Mouse (Mus musculus) lung, embryonic 16.5 days (tissue): ENCODE measurements around the gene Snx25. TPM values are rescaled to one million over a fixed set of nuclear protein-coding genes. Genes with fewer than 3 reads are reported as not detected.

Source experiments
- ATAC-seq: fragments of 200-750 bp; cut with Nextera tagmentation; 2 replicates; pipeline ENCODE4 v1.8.0; 2017; ENCODE audit warnings: low read depth, mild to moderate bottlenecking, moderate library complexity
- H3K27ac ChIP-seq: fragments of 300-500 bp; sonication (generic); 2 replicates; pipeline ENCODE4 v1.5.1; 2014; ENCODE audit warnings: mild to moderate bottlenecking, control low read depth, low read length
- H3K27me3 ChIP-seq: fragments of 300-500 bp; sonication (generic); 2 replicates; pipeline ENCODE4 v1.6.1; 2014; ENCODE audit warnings: low read depth, low read length, mixed read lengths; ENCODE audit not compliant: control insufficient read depth, insufficient read depth
- H3K36me3 ChIP-seq: fragments of 300-500 bp; sonication (generic); 2 replicates; pipeline ENCODE4 v1.6.1; 2014; ENCODE audit warnings: low read length; ENCODE audit not compliant: control insufficient read depth, insufficient read depth
- H3K4me1 ChIP-seq: fragments of 300-500 bp; sonication (generic); replicated peaks from 2 replicates; pipeline ENCODE4 v1.6.1; 2014; ENCODE audit warnings: low read length, mixed read lengths; ENCODE audit not compliant: control insufficient read depth, insufficient read depth
- H3K4me2 ChIP-seq: fragments of 300-500 bp; sonication (generic); 2 replicates; pipeline ENCODE4 v1.6.1; 2014; ENCODE audit warnings: low read depth, low read length, control low read depth
- H3K4me3 ChIP-seq: fragments of 300-500 bp; sonication (generic); 2 replicates; pipeline ENCODE4 v1.5.1; 2014; ENCODE audit warnings: mild to moderate bottlenecking, low read length, control low read depth
- H3K9ac ChIP-seq: fragments of 300-500 bp; sonication (generic); 2 replicates; pipeline ENCODE4 v1.6.1; 2014; ENCODE audit warnings: low read length, control low read depth
- H3K9me3 ChIP-seq: fragments of 300-500 bp; sonication (generic); 2 replicates; pipeline ENCODE4 v1.6.1; 2016; ENCODE audit warnings: low read length; ENCODE audit not compliant: control insufficient read depth
- WGBS: fragments of 180-500 bp; shearing (Covaris S2); extraction: QIAGEN DNeasy Blood & Tissue Kit; methylation state at CpG from one replicate; pipeline ENCODE4 v1.1.7; 2014; 5-methylcytosine and 5-hydroxymethylcytosine counted together
- polyA plus RNA-seq: library from polyadenylated mRNA; unstranded; fragments of >200 nt; fragmentation: Nextera tagmentation; extraction: Ambion mirVana; gene quantifications from 2 replicates; pipeline ENCODE4 v1.2.1, GENCODE M21; 2015

Gene Snx25
- 9.4 TPM in 2 replicates for polyA plus RNA-seq

DNA sequence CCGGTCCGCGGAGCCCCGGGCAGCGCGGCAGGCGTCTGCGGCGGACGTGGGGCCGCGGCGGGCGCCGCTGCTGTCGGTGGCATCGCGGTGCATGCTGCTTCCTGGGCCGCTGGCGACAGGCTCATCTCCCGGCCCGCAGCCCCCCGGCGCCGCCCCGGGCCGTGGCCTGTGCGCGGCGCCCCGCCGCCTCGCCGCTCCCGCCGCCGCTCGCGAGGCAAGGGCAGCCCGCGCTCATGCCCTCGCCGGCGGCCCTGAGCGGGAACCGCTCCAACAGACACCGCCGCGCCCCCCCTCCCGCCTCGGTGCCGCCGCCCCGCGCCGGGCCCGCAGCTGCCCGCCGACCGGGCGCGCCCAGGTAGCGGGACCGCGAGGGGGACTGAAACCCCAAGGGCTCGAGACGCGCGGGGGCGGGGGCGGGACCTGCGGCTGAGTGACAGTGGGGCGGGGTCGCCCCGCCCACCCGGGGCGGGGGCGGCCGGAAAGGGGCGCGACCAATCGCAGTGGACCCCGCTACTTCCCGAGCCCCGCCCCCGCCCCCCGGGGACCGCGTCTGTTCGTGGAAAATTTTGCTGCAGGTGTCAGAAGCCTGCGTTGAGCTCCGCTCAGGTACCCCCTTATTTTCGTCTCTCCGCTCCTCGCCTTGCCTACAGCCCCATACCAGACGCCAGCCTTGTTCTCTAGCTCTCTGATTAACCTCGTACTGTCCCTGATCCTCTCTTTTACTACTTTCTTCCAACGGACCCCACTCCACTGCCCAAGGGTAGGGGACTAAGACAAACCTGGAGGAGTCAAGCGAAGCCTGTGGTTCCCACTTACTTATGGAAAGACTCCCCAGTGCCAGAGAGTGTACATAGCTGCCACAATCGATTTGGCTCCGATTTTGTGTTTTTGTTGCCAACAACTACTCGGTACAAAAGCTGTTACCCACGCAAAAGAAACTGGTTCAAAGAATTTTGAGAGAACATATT is at the start of gene Snx25:
Gene Snx25 (minus strand): TSS at position 96 of the 968 bp plus-strand sequence.
- Histone ChIP-seq H3K27me3 (peaks cover 2% of the 10 kb centered on the region; the same call in 1 of the 2 replicates), H3K9ac (peak within 1 kb of the TSS; percentile 87), H3K4me1 (peaks cover 9% of the 10 kb centered on the region; the same call in 1 of the 2 replicates), H3K4me3 (peak within 1 kb of the TSS; percentile 88), H3K9me3 (no peaks in the 10 kb centered on the region), H3K27ac (peak within 1 kb of the TSS; percentile 26), H3K4me2 (peak within 1 kb of the TSS; percentile 91), H3K36me3 (no peaks in the 10 kb centered on the region)
- 3% methylated on average over 54 of the region's 103 CpGs for WGBS
- ATAC-seq: peak; percentile 94

GRCm38 (mm10) chr8:46197673-46198072 is 45.7 kb upstream of the Snx25 start:
- Histone ChIP-seq H3K4me3 (no peak overlapping the region), H3K36me3 (peaks cover 5% of the 10 kb centered on the region), H3K9ac (no peak overlapping the region), H3K4me1 (no peaks in the 10 kb centered on the region), H3K9me3 (no peaks in the 10 kb centered on the region), H3K27ac (no peak overlapping the region), H3K4me2 (no peak overlapping the region), H3K27me3 (no peaks in the 10 kb centered on the region)
- WGBS: 79% methylated on average over 5 of the region's 5 CpGs
- ATAC-seq: no peak

- H3K4me2 ChIP-seq: no peak overlapping the region
- no peak overlapping the region for H3K9ac ChIP-seq
- H3K27me3 ChIP-seq: no peaks in the 10 kb centered on the region
- peaks cover 5% of the 10 kb centered on the region for H3K36me3 ChIP-seq
- H3K9me3 ChIP-seq: no peaks in the 10 kb centered on the region
- H3K4me1 ChIP-seq: no peaks in the 10 kb centered on the region
- no peak overlapping the region for H3K4me3 ChIP-seq
- H3K27ac ChIP-seq: no peak overlapping the region
- WGBS: 96% methylated on average over 3 of the region's 3 CpGs
- ATAC-seq: no peak
Measured at GRCm38 (mm10) chr8:46196877-46197276, 44.9 kb upstream of the Snx25 start.

GRCm38 (mm10) chr8:46193100-46193499 is 41.1 kb upstream of the Snx25 start:
- Histone ChIP-seq H3K27me3 (no peaks in the 10 kb centered on the region), H3K9ac (no peak overlapping the region), H3K36me3 (peaks cover 5% of the 10 kb centered on the region), H3K27ac (no peak overlapping the region), H3K4me3 (no peak overlapping the region), H3K4me1 (no peaks in the 10 kb centered on the region), H3K4me2 (no peak overlapping the region), H3K9me3 (no peaks in the 10 kb centered on the region)
- no peak for ATAC-seq
- WGBS: 76% methylated on average over 8 of the region's 8 CpGs

DNA sequence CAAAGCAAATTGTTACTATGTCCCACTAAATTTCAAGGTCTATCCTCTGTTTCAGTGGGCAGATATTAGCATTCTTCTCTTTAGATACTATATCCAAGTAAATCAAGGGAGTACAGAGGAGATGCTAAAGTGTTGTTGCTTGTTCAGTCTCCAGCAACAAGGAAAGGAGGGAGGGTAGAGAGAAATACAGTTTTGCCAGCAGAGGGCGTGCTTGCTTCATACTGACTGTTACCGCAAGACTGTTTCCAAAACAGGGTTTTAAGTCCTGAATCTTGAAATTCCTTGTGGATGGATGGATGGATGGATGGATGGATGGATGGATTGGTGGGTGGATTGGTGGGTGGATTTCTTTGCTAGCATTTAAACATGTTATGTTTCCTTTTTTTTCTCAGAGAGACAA is 33.4 kb upstream of the Snx25 start:
- no peak for ATAC-seq
- H3K36me3 ChIP-seq: peaks cover 2% of the 10 kb centered on the region
- no peak overlapping the region for H3K4me2 ChIP-seq
- H3K9me3 ChIP-seq: no peaks in the 10 kb centered on the region
- H3K9ac ChIP-seq: no peak overlapping the region
- no peaks in the 10 kb centered on the region for H3K4me1 ChIP-seq
- no peak overlapping the region for H3K27ac ChIP-seq
- 11% methylated on average over 2 of the region's 2 CpGs for WGBS
- no peak overlapping the region for H3K4me3 ChIP-seq
- no peaks in the 10 kb centered on the region for H3K27me3 ChIP-seq

GRCm38 (mm10) chr8:46180136-46180535 is 28.2 kb upstream of the Snx25 start:
- no peaks in the 10 kb centered on the region for H3K27me3 ChIP-seq

DNA sequence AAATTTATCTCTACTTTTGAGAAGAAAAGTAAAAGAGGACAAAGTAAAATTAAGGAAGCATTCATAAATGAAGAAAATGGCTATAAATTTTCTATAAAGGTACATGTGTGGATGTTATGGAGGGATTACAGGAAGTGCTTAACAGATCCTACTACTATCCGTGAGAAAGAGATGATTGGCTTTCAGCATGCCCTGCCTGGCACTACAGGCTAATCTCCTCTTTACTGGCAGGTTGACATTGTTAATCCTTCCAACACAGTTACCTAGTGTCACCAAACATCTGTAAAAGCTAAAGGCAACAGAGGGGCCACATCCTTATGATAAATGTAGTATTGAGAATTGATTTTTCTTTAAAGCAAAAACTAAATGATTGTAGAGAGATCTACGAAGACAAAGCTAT is 21.7 kb upstream of the Snx25 start:
- H3K9ac ChIP-seq: no peak overlapping the region
- no peak overlapping the region for H3K4me3 ChIP-seq
- H3K27ac ChIP-seq: no peak overlapping the region
- H3K36me3 ChIP-seq: peaks cover 15% of the 10 kb centered on the region; the same call in 1 of the 2 replicates
- WGBS: 75% methylated on average over 2 of the region's 2 CpGs
- H3K4me2 ChIP-seq: no peak overlapping the region
- H3K27me3 ChIP-seq: no peaks in the 10 kb centered on the region
- no peaks in the 10 kb centered on the region for H3K4me1 ChIP-seq
- H3K9me3 ChIP-seq: no peaks in the 10 kb centered on the region
- ATAC-seq: no peak

More at GRCm38 (mm10) chr8:46180136-46180535, 28.2 kb upstream of the Snx25 start:
- Histone ChIP-seq H3K4me1 (no peaks in the 10 kb centered on the region), H3K4me2 (no peak overlapping the region), H3K36me3 (peaks cover 8% of the 10 kb centered on the region), H3K27ac (no peak overlapping the region), H3K9ac (no peak overlapping the region), H3K9me3 (no peaks in the 10 kb centered on the region), H3K4me3 (no peak overlapping the region)
- WGBS: 93% methylated on average over 7 of the region's 7 CpGs
- no peak for ATAC-seq

DNA sequence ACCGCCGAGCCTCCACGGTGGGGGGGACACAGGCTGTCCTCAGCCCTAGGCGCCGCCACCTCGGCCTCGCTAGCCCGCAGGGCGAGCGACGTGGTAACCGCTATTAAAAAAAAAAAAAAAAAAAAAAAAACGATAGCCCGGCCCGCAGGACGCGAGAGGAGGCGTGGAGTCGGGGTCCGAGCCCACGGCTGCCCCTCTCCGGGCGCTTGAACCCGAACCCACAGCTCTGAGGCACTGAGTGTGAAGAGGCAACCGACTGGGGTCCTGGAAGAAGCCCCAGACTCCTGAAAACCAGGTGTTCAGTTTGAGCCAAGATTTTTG is 11.9 kb upstream of the Snx25 start:
- peak overlapping the region; percentile 62; the same call in 1 of the 2 replicates for H3K27ac ChIP-seq
- H3K4me2 ChIP-seq: peak overlapping the region; percentile 81
- H3K9ac ChIP-seq: peak overlapping the region; percentile 92
- peak; percentile 83 for ATAC-seq
- H3K27me3 ChIP-seq: no peaks in the 10 kb centered on the region
- no peaks in the 10 kb centered on the region for H3K9me3 ChIP-seq
- H3K4me1 ChIP-seq: peaks cover 19% of the 10 kb centered on the region
- H3K4me3 ChIP-seq: peak overlapping the region; percentile 90
- WGBS: 0% methylated on average over 24 of the region's 25 CpGs
- H3K36me3 ChIP-seq: no peaks in the 10 kb centered on the region

- H3K4me2 ChIP-seq: peak overlapping the region; percentile 90
- no peaks in the 10 kb centered on the region for H3K9me3 ChIP-seq
- H3K4me3 ChIP-seq: peak overlapping the region; percentile 90
- no peaks in the 10 kb centered on the region for H3K36me3 ChIP-seq
- WGBS: 2% methylated on average over 69 of the region's 77 CpGs
- no peaks in the 10 kb centered on the region for H3K27me3 ChIP-seq
- H3K4me1 ChIP-seq: peaks cover 19% of the 10 kb centered on the region
- peak overlapping the region; percentile 92 for H3K9ac ChIP-seq
- peak; percentile 99 for ATAC-seq
- H3K27ac ChIP-seq: peak overlapping the region; percentile 87
Measured at GRCm38 (mm10) chr8:46162953-46163869, 11.3 kb upstream of the Snx25 start.
